Mouse (Mus musculus) layer of hippocampus, adult 8-10 months (tissue): ENCODE data around the gene Tmem131l. TPM values are rescaled to one million over a fixed set of nuclear protein-coding genes. Genes with fewer than 3 reads are reported as not detected.

Source experiments
- DNase-seq, 2 experiments: peaks; one replicate each; pipeline ENCODE4 v3.0.0; 2022; ENCODE audit warnings: low spot score in 2 of 2
- total RNA-seq, 4 experiments: library from RNA; stranded (reverse); gene quantifications; 2 replicates each; pipeline ENCODE4 v1.2.4; 2022

Gene Tmem131l
- total RNA-seq, 4 experiments from 2014 or later = 22.9 to 42.8 (median 31.5) TPM

DNA sequence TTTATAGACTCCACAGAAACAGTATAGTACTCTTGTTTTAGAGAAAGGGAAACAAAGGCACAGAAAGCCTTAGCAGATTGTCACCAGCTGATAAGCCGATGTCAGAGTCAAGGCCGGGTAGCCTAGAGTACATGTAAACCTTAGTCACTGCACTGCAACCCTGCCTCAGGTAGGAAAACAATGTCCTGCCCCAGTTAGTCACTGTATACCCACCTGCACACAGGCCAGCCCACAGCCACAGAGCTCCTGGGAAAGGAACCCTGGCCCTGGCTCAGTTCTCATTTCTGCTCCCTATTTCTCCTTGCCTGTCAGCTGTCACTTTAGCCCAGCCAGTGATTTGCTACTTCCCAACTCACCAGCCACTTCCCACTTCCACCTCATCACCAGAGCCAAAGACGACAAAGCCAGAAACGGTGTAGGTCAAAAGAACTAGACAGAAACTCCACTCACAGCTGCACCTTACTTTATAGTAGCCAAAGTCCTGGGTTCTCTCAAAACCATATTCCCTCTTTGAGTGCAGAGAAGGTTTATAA, 24.4 kb downstream of the Tmem131l start:
- DNase-seq = no peak

DNA sequence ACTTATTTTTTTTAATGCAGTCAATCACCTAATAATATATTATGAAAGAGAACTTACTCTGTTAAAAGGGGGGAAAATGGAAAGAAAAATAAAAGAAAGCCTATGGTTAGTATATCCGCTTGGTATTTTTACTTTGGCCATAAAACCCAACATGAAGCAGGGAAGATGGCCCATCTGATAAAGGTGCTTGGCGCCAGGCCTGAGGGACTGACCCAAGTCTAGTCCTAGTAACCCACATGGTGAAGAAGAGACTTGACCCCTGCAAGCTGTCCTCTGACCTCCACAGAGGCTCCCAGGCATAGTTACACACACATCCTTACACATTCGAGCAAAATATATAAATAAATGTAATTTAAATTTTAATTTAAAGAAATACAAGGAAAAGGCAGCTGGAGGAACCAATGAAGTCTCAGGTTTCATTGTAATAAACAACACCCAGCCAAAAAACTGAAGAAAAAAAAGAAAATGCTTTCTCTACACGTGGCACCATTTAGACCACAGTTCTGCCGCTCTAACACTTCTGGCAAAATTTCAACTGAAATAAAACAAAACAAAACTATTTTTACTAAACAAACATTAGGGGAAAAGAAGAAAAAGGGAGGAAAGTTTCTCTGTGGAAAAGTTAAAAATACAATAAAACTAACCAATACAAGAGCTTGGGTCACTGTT, 28.8 kb downstream of the Tmem131l start:
- DNase-seq = no peak

DNA sequence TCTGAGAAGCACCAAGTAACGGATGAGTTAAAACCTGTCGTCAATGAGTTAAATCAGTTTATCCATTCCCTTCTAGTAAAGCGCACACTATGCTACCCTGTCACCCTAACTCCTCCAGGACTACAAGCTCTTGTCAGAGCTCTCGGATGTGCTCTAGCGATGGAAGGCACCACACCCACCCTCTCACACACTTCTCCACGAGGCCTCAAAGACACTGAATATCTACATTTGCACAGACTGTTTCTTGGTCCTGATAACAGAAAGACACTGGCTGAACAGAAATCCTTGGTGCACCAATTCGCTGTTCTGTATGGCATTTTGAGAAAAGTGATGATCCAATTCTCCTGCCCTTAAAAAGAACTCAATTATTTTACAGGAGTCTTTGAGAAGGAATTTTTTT, 34.0 kb downstream of the Tmem131l start:
- no peak for DNase-seq

DNA sequence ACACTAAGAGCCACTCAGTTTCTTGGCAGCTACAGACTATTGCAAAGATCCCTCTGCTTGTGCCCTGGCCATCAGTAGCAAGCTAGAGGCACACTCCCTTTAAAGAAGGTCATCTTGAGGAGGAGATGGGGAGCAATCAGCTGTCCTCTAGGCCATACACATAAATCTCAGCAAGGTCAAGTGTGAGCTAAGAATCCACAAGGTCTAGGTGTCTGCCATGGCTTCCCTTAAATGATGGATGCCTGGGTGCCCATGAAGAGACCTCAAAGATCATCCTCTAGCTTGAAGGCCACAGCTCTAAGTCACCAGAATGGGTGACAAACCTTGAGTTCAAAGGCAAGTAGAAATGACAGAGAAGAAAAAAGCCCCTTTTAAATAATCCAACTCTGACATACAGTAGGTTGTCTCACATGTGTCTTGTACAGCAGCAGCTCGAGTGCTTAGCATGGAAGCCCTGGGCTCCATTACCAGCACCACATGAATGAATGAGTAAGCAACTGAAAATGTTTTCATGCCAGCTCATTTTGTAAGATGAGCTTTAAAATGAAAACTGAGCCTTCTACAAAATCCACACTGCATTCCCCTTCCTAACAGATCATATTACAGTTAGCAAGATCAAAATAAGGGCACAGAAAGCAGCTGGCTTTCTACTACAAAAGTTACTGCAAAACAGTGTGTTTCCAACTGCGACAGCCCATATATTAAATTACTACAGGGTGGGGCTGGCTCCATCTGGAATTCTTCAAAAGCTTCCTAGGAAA, 35.5 kb downstream of the Tmem131l start:
- DNase-seq = no peak

DNA sequence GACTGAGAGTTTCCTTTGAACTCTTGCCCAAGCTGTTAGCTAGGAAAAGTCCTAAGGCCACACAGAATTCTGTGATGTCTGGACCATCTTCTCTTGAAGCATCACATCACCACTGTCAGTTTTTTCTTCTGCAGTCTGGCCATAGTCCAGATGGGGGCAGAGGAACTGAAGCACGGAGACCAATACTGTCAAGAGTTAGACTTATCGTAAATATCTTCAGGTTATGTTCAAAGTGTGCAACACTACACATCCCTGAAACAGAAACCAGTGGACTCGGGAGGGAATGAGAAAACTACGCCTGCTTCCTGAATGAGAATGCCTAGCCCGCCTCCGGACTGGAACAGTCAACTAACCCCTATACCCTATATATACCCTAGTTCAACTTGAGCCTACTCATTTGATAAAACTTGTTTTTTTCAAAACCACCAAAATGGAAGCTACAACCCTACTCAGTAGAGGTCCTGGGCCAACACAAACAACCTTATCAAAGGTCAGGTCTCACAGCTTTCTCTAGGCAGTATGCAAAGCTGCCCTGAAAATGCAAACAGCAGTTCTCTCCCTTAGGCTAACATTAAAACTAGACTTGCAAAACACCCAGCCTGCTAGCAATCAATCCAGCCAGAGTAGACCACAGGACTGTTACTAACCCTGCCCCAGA, 37.4 kb downstream of the Tmem131l start:
- no peak for DNase-seq

DNA sequence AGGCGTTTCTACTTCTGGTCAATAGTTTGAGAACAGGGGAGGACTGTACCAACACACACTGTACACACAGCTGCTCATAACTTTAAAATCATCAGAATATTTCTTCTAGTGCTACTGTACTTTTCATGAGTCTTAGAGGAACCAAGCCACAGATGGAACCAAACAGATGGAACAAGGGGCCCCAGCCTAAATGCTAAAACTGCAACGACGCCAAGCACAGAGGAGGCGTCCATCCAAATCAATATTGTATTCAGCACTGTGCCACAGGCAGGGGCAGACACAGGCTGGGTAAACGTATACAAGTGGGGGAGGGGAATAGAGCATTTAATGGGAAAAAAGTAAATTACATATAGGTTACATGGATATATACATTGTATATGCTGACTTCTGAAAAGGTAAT, 42.4 kb downstream of the Tmem131l start:
- peak in 1 of 2 experiments; percentile 46 for DNase-seq

DNA sequence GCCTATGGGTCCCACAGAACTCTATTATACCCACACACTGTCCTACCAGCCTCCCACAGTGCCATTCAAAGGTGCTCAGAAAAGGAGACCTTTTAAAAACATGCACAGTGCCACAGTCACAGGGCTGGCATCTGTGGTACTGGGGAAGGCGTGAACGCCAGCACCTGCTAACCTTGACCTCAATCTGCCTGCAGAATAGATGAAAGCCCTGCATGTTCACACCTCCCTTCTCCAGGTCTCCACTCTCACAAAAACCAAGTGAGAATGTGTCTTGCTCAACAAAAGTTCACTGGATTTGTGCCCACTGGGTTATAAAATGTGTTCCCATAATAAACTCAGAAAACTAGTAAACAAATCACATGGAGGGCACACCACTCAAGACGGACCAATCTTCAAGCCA, 42.9 kb downstream of the Tmem131l start:
- DNase-seq = no peak

DNA sequence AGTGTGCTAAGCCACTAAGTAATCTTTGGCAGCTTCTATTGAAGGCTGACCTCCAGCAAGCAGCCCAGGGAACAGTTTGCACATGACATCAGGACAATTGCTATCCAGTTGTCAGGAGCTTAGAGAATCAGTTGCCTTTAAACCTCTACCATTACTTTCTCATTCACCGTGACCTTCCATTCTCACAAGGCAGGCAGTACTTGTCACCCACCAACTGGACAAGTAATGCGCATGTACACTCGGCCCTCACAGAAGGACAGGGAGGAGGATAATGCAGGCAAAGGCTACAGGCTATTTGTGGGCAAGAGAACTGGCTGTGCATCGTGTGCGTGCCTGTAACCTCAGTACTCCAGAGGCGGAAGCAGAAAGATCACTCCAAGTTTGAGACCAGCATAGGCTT, 43.9 kb downstream of the Tmem131l start:
- DNase-seq = no peak

DNA sequence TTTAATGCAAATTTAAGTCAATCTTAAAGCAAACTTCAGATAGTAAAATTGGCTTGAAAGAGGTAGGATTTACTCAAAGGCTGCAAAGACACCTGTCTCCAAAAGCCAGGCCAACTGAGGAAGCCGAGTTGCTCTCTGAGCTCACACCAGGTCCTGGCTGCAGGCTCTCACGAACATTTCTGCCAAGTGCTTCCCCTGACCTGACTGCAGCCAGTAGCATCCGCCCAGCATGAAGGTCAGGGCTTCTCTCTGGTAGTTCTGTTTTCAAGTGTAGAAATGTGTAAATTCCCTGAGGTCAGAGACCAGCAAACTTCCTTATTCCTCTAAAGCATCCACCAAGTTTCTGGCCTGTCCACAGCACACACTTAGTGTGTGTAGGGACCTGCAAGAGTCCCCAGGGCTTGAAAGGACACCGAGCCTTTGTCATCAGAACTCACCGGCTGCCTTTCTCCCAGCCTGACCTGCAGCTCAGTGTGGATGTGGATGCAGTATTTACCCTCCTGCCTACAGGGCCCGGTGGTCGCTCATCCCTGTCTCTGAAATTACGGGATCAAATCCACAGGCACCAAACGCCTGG, 44.6 kb downstream of the Tmem131l start:
- DNase-seq = no peak

DNA sequence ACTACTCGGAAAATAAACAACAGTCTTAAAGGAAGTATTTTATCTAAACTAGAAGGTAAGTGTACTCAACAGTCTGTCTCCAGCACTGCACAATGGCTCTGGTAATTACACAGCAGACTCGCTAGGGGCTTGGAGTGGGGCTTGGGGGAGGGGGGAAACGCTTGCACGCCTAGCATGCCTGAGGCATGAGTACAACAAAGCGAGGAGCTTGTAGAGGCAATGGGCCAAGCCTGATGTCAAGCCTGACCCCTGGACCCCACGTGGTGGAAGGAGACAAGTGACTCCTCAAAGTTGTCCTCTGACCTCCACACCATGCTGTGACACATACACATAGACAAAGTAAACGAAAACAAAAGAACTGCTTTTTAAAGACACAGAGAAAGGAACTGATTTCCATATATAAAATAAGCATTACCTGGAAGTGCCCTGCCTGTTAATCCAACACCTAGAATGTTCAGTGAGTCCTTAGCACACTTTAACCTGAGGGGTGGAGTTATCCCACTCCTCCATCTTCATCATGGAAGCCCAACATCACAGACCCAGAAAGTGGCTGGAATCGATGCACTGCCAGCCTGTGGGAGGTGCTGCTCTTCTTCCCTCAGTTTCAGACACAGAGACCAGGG, 45.6 kb downstream of the Tmem131l start:
- no peak for DNase-seq

DNA sequence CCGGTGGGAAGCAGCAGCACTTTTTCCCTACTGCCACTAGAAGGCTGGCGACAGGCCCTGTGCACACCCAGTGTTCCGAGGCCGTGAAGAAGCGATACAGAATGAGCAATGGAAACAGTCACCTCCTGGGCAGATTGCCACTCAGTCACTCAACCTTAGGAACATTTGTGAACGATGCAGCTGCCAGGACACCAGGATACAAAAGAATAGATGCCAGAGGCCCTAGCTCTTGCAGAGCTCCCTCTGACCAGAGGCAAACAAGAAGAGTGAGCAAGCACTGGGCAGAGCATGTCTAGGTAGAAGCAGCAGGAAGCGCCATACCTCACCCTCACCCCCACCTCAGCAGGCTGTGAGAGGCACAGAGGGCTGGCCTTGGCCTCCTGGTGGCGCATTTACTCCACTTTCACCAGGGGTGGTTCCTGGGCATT, 46.9 kb downstream of the Tmem131l start:
- DNase-seq = peak; percentile 33 to 46

DNA sequence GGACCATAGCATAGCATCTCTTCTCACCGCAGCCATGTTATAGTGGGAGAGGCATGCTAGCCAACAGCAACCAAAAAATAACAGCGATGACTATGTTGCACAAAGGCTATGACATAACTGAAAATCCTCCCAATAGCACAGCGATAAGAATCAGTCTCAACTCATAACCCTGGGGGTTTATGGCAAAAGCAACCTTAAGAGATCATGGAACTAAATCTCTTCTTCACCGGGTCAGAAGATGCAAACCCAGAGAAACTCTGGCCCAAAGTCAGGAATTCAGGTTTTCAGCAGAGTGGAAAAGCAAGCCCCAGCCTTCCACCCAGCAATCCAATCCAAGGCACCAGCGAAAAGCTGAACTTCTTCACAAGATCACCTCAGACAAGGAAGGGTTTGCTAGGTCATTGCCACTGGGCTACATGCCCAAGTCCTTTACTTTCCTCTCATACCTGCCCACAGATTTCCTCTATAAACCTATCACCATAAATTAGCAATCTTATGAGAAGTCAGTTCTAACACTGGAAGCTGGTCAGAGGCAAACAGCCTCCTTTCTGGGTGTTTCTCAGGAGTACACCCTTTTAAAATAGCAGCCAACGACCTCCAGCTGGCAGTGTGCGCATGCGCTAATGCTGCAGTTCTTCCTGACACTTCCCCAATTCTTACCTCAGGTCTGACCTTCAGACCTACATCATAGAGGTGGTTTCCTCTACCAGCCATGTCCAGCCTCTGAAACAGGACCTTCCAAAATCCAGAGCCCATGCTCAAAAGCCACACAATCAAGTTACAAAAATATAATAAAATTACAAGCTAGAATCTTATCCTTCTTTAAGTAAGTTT, 48.1 kb downstream of the Tmem131l start:
- DNase-seq = no peak

DNA sequence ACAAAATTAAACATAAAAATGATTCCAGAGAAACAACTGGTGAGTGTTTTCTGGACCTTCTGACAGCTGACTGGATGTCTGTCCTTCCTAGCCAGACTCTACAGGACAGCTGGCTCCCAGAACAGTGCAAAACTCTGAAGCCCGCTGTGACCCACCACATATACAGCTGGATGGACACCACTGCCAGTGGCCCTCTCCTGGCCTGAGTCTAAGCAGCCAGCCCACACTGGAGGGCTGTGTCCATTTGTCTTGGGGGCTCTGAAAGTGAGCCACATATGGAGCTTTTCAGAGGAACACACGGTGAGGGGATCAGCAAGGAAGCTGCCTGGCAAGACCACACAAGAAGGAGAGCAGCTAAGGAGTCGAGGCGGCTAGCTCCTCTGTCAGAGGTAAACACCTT, 51.8 kb downstream of the Tmem131l start:
- no peak for DNase-seq

DNA sequence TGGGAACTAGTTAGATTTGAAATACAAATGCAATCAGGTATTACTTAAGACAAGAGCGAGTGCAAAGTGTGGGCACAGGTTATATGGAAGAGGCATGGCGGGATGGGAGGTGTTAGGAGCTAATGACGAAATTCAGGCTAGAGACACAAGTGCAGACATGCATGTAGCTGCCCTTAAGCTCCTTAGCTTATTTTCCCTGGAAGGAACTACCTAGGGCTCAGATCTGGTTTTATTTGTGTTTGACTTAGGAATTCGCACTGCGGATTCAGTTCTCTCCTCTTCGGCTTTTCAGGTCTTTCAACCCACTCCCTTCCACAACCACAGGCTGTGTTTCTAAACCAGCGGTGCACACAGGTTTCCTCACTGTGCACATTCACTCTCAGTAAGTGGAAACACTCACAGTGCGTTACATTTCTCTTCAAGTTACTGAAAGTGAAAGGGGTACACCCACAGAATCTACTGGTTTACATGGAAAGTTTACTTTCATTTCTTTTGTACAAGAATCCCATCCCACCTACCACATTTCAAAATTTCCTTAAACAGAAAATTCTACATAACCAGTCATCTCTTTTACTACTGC, 52.4 kb downstream of the Tmem131l start:
- no peak for DNase-seq

DNA sequence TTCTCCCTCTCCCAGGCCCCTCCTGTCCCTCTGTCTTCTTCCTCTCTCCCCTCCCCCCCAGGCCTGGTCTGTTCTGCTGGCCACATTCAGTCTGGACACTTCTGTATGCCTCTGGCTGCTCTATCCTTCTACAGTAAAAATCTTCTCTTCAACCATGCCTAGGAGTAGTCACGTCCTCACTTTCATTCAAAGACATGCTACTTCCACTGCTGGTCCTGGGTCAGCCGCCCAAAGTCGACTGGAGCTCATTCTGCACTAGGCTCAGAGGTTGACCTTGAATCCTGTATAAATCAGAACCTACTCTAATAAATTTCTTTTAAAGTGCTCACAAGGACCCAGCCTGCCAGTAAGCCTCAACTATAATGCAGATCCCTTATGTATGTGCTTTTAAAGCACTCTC, 53.2 kb downstream of the Tmem131l start:
- no peak for DNase-seq

DNA sequence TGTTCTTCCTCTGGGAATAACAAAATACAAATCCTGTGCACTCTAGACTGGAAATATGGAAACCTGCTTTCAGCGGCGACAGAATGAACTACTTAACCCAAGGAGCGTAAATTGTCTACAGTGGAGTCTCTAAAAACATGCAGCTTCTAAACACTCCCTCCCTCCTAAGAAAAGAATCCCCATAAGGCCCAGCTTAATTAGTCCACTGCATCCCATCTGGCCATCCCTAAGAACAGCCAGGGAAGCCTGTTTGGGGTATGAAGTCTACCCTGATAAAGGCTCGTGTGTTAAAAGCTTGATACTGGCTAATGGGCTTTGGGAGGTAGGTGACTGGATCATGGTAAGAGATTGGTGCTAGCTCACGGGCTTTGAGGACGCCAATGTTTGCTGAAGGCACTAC, 54.5 kb downstream of the Tmem131l start:
- no peak for DNase-seq

DNA sequence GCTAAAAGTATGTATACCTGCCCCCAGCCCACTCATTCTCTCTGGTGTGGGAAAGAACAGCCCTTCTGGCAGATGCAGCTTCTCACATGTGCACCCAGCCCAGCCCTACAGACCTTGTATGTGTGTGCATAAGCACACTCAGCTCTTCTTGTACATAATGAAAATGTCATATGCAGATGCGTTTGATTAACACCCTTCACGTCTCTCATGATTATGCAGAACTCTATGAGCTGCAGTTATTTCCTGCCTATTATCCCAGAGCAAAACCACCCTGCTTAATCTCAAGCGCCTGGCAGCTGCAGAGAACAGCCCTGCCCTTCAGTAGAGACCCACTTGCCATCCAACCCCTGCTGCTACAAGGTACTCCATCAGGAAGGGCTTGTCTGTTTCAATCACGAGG, 55.6 kb downstream of the Tmem131l start:
- DNase-seq = no peak

DNA sequence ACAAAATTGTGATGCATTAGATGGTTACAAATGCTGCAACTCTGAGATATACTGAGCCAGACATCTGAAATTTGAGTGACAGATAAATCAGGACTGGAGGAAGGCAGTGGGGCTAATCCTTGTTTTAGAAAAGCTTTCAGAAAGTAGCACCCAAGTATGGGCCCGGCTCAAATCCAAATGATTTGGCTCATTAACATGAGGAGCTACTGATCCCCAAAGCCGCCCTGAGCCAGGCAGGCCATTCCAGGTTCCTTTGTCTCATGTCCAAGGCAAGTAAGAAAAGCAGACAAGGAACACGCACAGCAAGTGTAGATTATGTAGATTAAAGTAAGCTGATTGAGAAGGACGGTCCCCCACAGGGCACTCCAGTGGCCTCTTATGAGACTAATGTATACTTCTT, 57.2 kb downstream of the Tmem131l start:
- DNase-seq = no peak

DNA sequence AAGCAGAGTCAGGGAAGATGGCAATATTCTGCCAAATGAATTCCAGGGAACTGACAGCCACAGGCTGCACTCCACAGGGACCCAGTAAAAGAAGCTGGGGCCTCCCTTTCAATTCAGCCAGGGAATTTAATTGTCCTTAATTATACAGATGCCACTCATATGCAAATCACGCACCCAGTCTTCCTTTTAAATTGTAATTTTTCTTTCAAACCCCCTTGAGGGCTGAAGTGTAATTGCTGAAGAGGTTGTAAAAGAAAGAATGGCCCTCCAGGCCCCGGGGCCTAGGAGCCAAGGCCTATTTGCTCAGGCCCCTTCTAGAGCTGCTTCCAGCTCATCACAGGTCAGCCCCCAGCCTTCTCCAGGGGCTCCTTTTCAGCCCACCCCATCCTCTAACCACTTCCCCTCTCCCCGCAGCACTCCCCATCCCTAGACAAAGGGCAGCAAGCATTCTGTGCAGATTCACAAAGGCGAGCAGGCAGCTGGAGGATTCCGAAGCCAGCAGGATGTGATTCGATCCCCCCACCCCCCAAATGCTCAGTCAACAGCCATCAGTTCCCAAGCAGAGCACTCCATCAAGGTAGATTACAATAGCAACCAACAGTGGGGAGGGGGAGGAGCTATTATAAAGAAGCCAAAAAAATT, 59.6 kb downstream of the Tmem131l start:
- DNase-seq = no peak
